Mouse (Mus musculus) heart, embryonic 10.5 days (tissue): ENCODE measurements around the gene F2r. TPM values are rescaled to one million over a fixed set of nuclear protein-coding genes. Genes with fewer than 3 reads are reported as not detected.

Experiments
- DNase-seq: peaks from one replicate; pipeline ENCODE4 v3.0.0-alpha.2; 2017; ENCODE audit warnings: low spot score
- H3K27ac ChIP-seq: fragments of 300-500 bp; sonication (generic); 2 replicates; pipeline ENCODE4 v1.5.1; 2016; ENCODE audit warnings: mild to moderate bottlenecking
- H3K27me3 ChIP-seq: fragments of 300-500 bp; sonication (generic); 2 replicates; pipeline ENCODE4 v1.6.1; 2016; ENCODE audit warnings: mild to moderate bottlenecking; ENCODE audit not compliant: poor library complexity, insufficient read depth, severe bottlenecking
- H3K36me3 ChIP-seq: fragments of 300-500 bp; sonication (generic); 2 replicates; pipeline ENCODE4 v1.6.1; 2016; ENCODE audit warnings: mild to moderate bottlenecking, moderate library complexity
- H3K4me1 ChIP-seq: fragments of 300-500 bp; sonication (generic); 2 replicates; pipeline ENCODE4 v1.6.1; 2016; ENCODE audit warnings: mild to moderate bottlenecking
- H3K4me3 ChIP-seq: fragments of 300-500 bp; sonication (generic); 2 replicates; pipeline ENCODE4 v1.5.1; 2016; ENCODE audit warnings: mild to moderate bottlenecking, moderate library complexity
- H3K9me3 ChIP-seq: fragments of 300-500 bp; sonication (generic); 2 replicates; pipeline ENCODE4 v1.6.1; 2016; ENCODE audit warnings: mild to moderate bottlenecking, moderate library complexity
- WGBS: fragments of 180-500 bp; shearing (Covaris S2); methylation state at CpG from one replicate; pipeline ENCODE4 v1.1.7; 2016; 5-methylcytosine and 5-hydroxymethylcytosine counted together
- polyA plus RNA-seq: library from polyadenylated mRNA; unstranded; fragments of >200 nt; fragmentation: Nextera tagmentation; extraction: Ambion mirVana; gene quantifications from 2 replicates; pipeline ENCODE4 v1.2.1, GENCODE M21; 2016

F2r gene
- polyA plus RNA-seq, 1 experiment from 2014 or later, result 159 TPM

GRCm38 (mm10) chr13:95641061-95641986 lies 23.0 kb upstream of the F2r start:
- 88% methylated on average over 17 of the region's 17 CpGs for WGBS
- H3K27ac ChIP-seq, result peak overlapping the region; percentile 36; the same call in 1 of the 2 replicates
- DNase-seq, result no peak
- H3K4me3 ChIP-seq, result no peak overlapping the region
- H3K27me3 ChIP-seq, result no peaks in the 10 kb centered on the region
- H3K9me3 ChIP-seq, result no peaks in the 10 kb centered on the region
- peaks cover 52% of the 10 kb centered on the region for H3K4me1 ChIP-seq
- 0 out of 2 replicates have a peak, but pooled peaks cover 3% of the 10 kb centered on the region for H3K36me3 ChIP-seq

- H3K36me3 ChIP-seq, result no peaks in the 10 kb centered on the region
- no peaks in the 10 kb centered on the region for H3K9me3 ChIP-seq
- no peak for DNase-seq
- H3K27ac ChIP-seq, result 0 out of 2 replicates have a peak overlapping the region, but pooled peaks have one; percentile 36
- no peak overlapping the region for H3K4me3 ChIP-seq
- H3K27me3 ChIP-seq, result no peaks in the 10 kb centered on the region
- WGBS, result 81% methylated on average over 1 of the region's 1 CpGs
- H3K4me1 ChIP-seq, result peaks cover 58% of the 10 kb centered on the region
These were observed 22.1 kb upstream of the F2r start for GRCm38 (mm10) chr13:95640408-95640807.

GRCm38 (mm10) chr13:95639336-95640116 lies 21.2 kb upstream of the F2r start:
- Histone ChIP-seq H3K9me3 (no peaks in the 10 kb centered on the region), H3K4me3 (no peak overlapping the region), H3K4me1 (peaks cover 61% of the 10 kb centered on the region), H3K27ac (peak overlapping the region; percentile 90), H3K36me3 (no peaks in the 10 kb centered on the region), H3K27me3 (no peaks in the 10 kb centered on the region)
- DNase-seq, result no peak
- 66% methylated on average over 15 of the region's 15 CpGs for WGBS

- DNase-seq, result no peak
- H3K27me3 ChIP-seq, result no peaks in the 10 kb centered on the region
- H3K4me3 ChIP-seq, result no peak overlapping the region
- 10% methylated on average over 5 of the region's 5 CpGs for WGBS
- no peaks in the 10 kb centered on the region for H3K9me3 ChIP-seq
- H3K4me1 ChIP-seq, result peaks cover 57% of the 10 kb centered on the region
- no peaks in the 10 kb centered on the region for H3K36me3 ChIP-seq
- H3K27ac ChIP-seq, result peak overlapping the region; percentile 90
These were observed 20.6 kb upstream of the F2r start for GRCm38 (mm10) chr13:95638894-95639293.

GRCm38 (mm10) chr13:95637737-95638136 lies 19.4 kb upstream of the F2r start:
- no peak for DNase-seq
- WGBS, result 66% methylated on average over 10 of the region's 10 CpGs
- no peaks in the 10 kb centered on the region for H3K27me3 ChIP-seq
- no peaks in the 10 kb centered on the region for H3K36me3 ChIP-seq
- H3K4me3 ChIP-seq, result no peak overlapping the region
- no peaks in the 10 kb centered on the region for H3K9me3 ChIP-seq
- peaks cover 52% of the 10 kb centered on the region for H3K4me1 ChIP-seq
- peak overlapping the region; percentile 90 for H3K27ac ChIP-seq

- Histone ChIP-seq H3K27me3 (no peaks in the 10 kb centered on the region), H3K4me1 (peaks cover 47% of the 10 kb centered on the region), H3K27ac (0 out of 2 replicates have a peak overlapping the region, but pooled peaks have one; percentile 29), H3K4me3 (no peak overlapping the region), H3K36me3 (peaks cover 6% of the 10 kb centered on the region), H3K9me3 (no peaks in the 10 kb centered on the region)
- 82% methylated on average over 12 of the region's 12 CpGs for WGBS
- DNase-seq, result no peak
These were observed 17.0 kb upstream of the F2r start for GRCm38 (mm10) chr13:95635301-95635700.

GRCm38 (mm10) chr13:95634451-95634850 lies 16.2 kb upstream of the F2r start:
- Histone ChIP-seq H3K36me3 (peaks cover 6% of the 10 kb centered on the region), H3K4me1 (peaks cover 43% of the 10 kb centered on the region), H3K27ac (peak overlapping the region; percentile 75; the same call in 1 of the 2 replicates), H3K27me3 (no peaks in the 10 kb centered on the region), H3K9me3 (no peaks in the 10 kb centered on the region), H3K4me3 (no peak overlapping the region)
- no peak for DNase-seq
- 30% methylated on average over 2 of the region's 2 CpGs for WGBS

GRCm38 (mm10) chr13:95633384-95633783 lies 15.1 kb upstream of the F2r start:
- peak overlapping the region; percentile 75; the same call in 1 of the 2 replicates for H3K27ac ChIP-seq
- H3K9me3 ChIP-seq, result no peaks in the 10 kb centered on the region
- no peak for DNase-seq
- H3K4me1 ChIP-seq, result peaks cover 33% of the 10 kb centered on the region
- 65% methylated on average over 2 of the region's 2 CpGs for WGBS
- H3K4me3 ChIP-seq, result no peak overlapping the region
- peaks cover 6% of the 10 kb centered on the region for H3K36me3 ChIP-seq
- no peaks in the 10 kb centered on the region for H3K27me3 ChIP-seq

GRCm38 (mm10) chr13:95632144-95632543 lies 13.9 kb upstream of the F2r start:
- WGBS, result 84% methylated on average over 6 of the region's 6 CpGs
- Histone ChIP-seq H3K27me3 (no peaks in the 10 kb centered on the region), H3K9me3 (no peaks in the 10 kb centered on the region), H3K27ac (peak overlapping the region; percentile 42; the same call in 1 of the 2 replicates), H3K4me3 (no peak overlapping the region), H3K36me3 (peaks cover 6% of the 10 kb centered on the region), H3K4me1 (peaks cover 22% of the 10 kb centered on the region)
- no peak for DNase-seq

GRCm38 (mm10) chr13:95630747-95631146 lies 12.5 kb upstream of the F2r start:
- Histone ChIP-seq H3K9me3 (no peaks in the 10 kb centered on the region), H3K27me3 (no peaks in the 10 kb centered on the region), H3K4me3 (no peak overlapping the region), H3K27ac (no peak overlapping the region), H3K36me3 (peaks cover 6% of the 10 kb centered on the region), H3K4me1 (peaks cover 15% of the 10 kb centered on the region; the same call in 1 of the 2 replicates)
- DNase-seq, result no peak
- WGBS, result 55% methylated on average over 2 of the region's 2 CpGs

GRCm38 (mm10) chr13:95629751-95630150 lies 11.5 kb upstream of the F2r start:
- 81% methylated on average over 10 of the region's 10 CpGs for WGBS
- DNase-seq, result no peak

GRCm38 (mm10) chr13:95626696-95627095 lies 8.4 kb upstream of the F2r start:
- H3K9me3 ChIP-seq, result no peaks in the 10 kb centered on the region
- no peak overlapping the region for H3K4me3 ChIP-seq
- H3K27me3 ChIP-seq, result no peaks in the 10 kb centered on the region
- H3K36me3 ChIP-seq, result peaks cover 3% of the 10 kb centered on the region
- H3K4me1 ChIP-seq, result peaks cover 12% of the 10 kb centered on the region; the same call in 1 of the 2 replicates
- no peak for DNase-seq
- H3K27ac ChIP-seq, result no peak overlapping the region
- WGBS, result 70% methylated on average over 7 of the region's 7 CpGs

More at GRCm38 (mm10) chr13:95629751-95630150, 11.5 kb upstream of the F2r start:
- Histone ChIP-seq H3K4me3 (no peak overlapping the region), H3K36me3 (peaks cover 6% of the 10 kb centered on the region), H3K27me3 (no peaks in the 10 kb centered on the region), H3K9me3 (no peaks in the 10 kb centered on the region), H3K4me1 (peaks cover 10% of the 10 kb centered on the region; the same call in 1 of the 2 replicates), H3K27ac (no peak overlapping the region)
